Mouse (Mus musculus): ENCODE data around the gene Cyp27a1. TPM values are rescaled to one million over a fixed set of nuclear protein-coding genes. Genes with fewer than 3 reads are reported as not detected.

Cyp27a1 gene
- total and polyA plus RNA-seq, 2 experiments = 259 to 607 TPM

DNA sequence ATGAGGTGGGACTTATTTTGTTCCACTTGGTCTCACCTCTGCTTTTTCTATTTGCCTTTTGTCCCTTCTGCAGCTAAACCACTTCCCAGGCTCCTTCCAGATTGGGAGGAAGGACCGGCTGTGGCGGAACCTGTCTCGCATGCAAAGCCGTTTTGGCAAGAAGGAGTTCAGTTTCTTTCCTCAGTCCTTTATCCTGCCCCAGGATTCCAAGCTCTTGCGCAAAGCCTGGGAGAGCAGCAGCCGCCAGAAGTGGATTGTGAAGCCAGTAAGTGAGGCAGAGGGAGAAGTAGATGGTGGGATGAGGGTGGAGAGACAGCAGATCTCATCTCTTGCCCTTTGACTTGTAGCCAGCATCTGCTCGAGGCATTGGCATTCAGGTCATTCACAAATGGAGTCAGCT, 26.2 kb upstream of the Cyp27a1 start:
- Histone ChIP-seq H3K9ac (ENCODE audit: low read depth, low read length) (no peak overlapping the region), H3K36me3 (ENCODE audit: control insufficient read depth, insufficient read depth, low read length) (peaks cover 54% of the 10 kb centered on the region), H3K79me2 (ENCODE audit: control insufficient read depth, insufficient read depth, low read length) (no peaks in the 10 kb centered on the region), H3K4me1 (ENCODE audit: control insufficient read depth, insufficient read depth, low read length) (no peaks in the 10 kb centered on the region), H3K27ac (replicated peaks; ENCODE audit: insufficient read depth, low read depth, low read length) (no peak overlapping the region), H3K27me3 (ENCODE audit: control insufficient read depth, insufficient read depth, low read length) (no peaks in the 10 kb centered on the region), H3K4me3 (ENCODE audit: insufficient read depth, low read depth, low read length) (no peak overlapping the region)
- DNase-seq (ENCODE audit: extremely low read depth, low read depth, low spot score) = no peak
- TF ChIP-seq CTCF (IDR thresholded peaks at IDR 0.05; ENCODE audit: low read depth, low read length) (no peak), POLR2A (IDR thresholded peaks at IDR 0.05; ENCODE audit: extremely low read depth, insufficient read depth, low read length) (no peak)
- WGBS = 91% methylated on average over 7 of the region's 7 CpGs

DNA sequence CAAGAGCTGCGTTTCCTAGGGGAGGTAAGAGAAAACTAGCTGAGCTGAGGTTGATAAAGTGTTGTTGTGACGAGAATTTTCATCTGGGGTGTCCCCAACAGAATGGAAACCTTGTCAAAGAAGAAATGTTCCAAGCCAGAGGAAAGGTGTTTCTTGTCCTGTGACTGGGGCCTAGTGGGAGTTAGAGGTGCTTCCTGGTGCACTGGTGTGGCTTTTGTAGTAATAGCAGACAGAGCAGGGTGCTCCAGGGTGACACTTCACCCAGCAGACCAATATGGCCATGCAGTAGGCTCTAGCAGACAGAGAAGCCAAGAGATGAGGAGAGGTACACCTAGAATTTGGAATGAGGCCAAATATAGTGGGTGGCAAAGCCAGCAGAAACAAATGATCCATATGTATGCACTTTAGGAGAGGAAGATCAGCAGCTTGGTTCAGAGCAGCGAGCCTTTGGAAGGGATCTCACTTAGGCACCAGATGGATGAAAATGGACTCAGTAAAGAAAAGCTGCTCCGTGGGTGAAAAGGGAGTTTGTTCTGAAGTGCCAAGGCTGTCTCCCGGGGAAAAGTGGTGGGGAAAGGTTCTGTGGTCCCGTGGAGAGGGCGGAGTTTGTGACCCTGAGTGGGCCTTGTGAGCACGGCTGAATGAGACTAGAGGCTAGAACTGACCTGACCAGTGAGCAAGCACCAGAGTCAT, 19.3 kb upstream of the Cyp27a1 start:
- Histone ChIP-seq H3K79me2 (ENCODE audit: control insufficient read depth, insufficient read depth, low read length) (no peaks in the 10 kb centered on the region), H3K27ac (replicated peaks; ENCODE audit: insufficient read depth, low read depth, low read length) (no peak overlapping the region), H3K27me3 (ENCODE audit: control insufficient read depth, insufficient read depth, low read length) (no peaks in the 10 kb centered on the region), H3K9ac (ENCODE audit: low read depth, low read length) (no peak overlapping the region), H3K4me3 (ENCODE audit: insufficient read depth, low read depth, low read length) (no peak overlapping the region), H3K36me3 (ENCODE audit: control insufficient read depth, insufficient read depth, low read length) (peaks cover 24% of the 10 kb centered on the region), H3K4me1 (ENCODE audit: control insufficient read depth, insufficient read depth, low read length) (peaks cover 17% of the 10 kb centered on the region)
- no peak for TF ChIP-seq POLR2A (IDR thresholded peaks at IDR 0.05; ENCODE audit: extremely low read depth, insufficient read depth, low read length)
- no peak for TF ChIP-seq CTCF (IDR thresholded peaks at IDR 0.05; ENCODE audit: low read depth, low read length)
- 88% methylated on average over 8 of the region's 8 CpGs for WGBS
- no peak for DNase-seq (ENCODE audit: extremely low read depth, low read depth, low spot score)

DNA sequence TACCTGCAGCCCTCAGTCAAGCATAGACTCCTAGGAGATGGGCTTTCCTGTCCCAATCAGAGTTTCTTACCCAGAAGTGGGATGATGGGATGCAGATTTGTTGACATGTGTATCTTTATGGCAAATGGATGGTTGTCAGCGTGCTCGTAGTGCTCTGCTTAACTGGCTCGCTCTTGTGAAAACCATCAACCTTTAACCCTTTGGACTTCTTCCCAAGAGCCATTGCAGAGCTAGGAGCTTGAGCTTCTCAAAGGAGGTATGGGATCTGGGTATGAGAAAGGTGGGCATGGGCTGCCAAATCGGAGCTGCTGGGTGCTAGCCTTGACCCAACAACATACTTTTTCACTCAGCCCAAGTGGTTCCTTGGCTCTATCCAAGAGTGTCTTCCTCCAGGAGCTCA, 17.5 kb upstream of the Cyp27a1 start:
- Histone ChIP-seq H3K27me3 (ENCODE audit: control insufficient read depth, insufficient read depth, low read length) (no peaks in the 10 kb centered on the region), H3K9ac (ENCODE audit: low read depth, low read length) (no peak overlapping the region), H3K36me3 (ENCODE audit: control insufficient read depth, insufficient read depth, low read length) (peaks cover 9% of the 10 kb centered on the region), H3K4me3 (ENCODE audit: insufficient read depth, low read depth, low read length) (no peak overlapping the region), H3K4me1 (ENCODE audit: control insufficient read depth, insufficient read depth, low read length) (peaks cover 19% of the 10 kb centered on the region), H3K79me2 (ENCODE audit: control insufficient read depth, insufficient read depth, low read length) (no peaks in the 10 kb centered on the region), H3K27ac (replicated peaks; ENCODE audit: insufficient read depth, low read depth, low read length) (no peak overlapping the region)
- TF ChIP-seq POLR2A (IDR thresholded peaks at IDR 0.05; ENCODE audit: extremely low read depth, insufficient read depth, low read length) (no peak), CTCF (IDR thresholded peaks at IDR 0.05; ENCODE audit: low read depth, low read length) (no peak)
- 49% methylated on average over 4 of the region's 4 CpGs for WGBS
- peak; percentile 40 for DNase-seq (ENCODE audit: extremely low read depth, low read depth, low spot score)

DNA sequence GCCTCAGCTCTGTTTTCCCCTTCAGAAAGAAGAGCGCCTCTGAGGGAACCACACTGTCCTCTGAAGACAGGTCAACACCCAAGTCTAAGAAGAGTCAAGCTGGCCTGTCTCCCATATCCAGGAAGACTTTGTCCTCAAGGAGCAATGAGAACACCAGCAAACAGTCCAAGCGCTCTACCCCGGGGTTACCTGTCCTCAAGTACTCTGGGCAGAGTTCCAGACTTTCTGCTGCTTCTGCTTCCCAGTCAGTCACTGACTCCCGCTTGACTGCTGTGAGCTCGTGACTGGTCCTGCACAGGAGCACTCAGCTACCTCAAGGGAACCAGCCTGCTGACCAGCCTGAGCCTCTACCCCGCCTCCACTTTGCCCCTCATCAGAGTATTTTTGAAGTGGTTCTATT, 16.0 kb upstream of the Cyp27a1 start:
- no peaks in the 10 kb centered on the region for H3K27me3 ChIP-seq (ENCODE audit: control insufficient read depth, insufficient read depth, low read length)
- WGBS = 41% methylated on average over 6 of the region's 6 CpGs
- H3K36me3 ChIP-seq (ENCODE audit: control insufficient read depth, insufficient read depth, low read length) = peaks cover 5% of the 10 kb centered on the region; the same call in 1 of the 2 replicates
- H3K79me2 ChIP-seq (ENCODE audit: control insufficient read depth, insufficient read depth, low read length) = no peaks in the 10 kb centered on the region
- peak overlapping the region; percentile 38 for H3K27ac ChIP-seq (replicated peaks; ENCODE audit: insufficient read depth, low read depth, low read length)
- no peak for TF ChIP-seq POLR2A (IDR thresholded peaks at IDR 0.05; ENCODE audit: extremely low read depth, insufficient read depth, low read length)
- no peak for TF ChIP-seq CTCF (IDR thresholded peaks at IDR 0.05; ENCODE audit: low read depth, low read length)
- H3K4me3 ChIP-seq (ENCODE audit: insufficient read depth, low read depth, low read length) = no peak overlapping the region
- DNase-seq (ENCODE audit: extremely low read depth, low read depth, low spot score) = peak; percentile 92
- H3K4me1 ChIP-seq (ENCODE audit: control insufficient read depth, insufficient read depth, low read length) = peaks cover 19% of the 10 kb centered on the region
- no peak overlapping the region for H3K9ac ChIP-seq (ENCODE audit: low read depth, low read length)

DNA sequence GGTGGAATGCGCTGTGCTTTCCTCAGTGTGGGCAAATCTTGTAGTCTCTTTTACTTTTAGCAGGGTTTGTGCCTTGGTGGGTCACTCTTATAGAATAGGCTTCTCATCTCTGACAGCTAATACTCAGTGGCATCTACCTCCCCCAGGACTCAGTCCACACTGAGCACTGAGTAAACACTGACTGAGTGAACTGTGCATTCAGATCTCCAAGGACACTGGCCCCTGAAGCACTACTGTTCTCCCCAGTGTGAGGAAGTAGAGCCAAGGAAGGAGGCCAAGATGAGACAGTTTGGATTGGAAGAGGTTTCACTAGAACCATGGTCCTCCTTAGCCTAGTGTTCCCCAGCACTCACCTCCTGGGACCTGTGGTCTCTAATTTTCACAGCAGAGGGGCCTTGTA, 15.0 kb upstream of the Cyp27a1 start:
- Histone ChIP-seq H3K79me2 (ENCODE audit: control insufficient read depth, insufficient read depth, low read length) (no peaks in the 10 kb centered on the region), H3K27me3 (ENCODE audit: control insufficient read depth, insufficient read depth, low read length) (no peaks in the 10 kb centered on the region), H3K27ac (replicated peaks; ENCODE audit: insufficient read depth, low read depth, low read length) (peak overlapping the region; percentile 94), H3K4me1 (ENCODE audit: control insufficient read depth, insufficient read depth, low read length) (peaks cover 19% of the 10 kb centered on the region), H3K4me3 (ENCODE audit: insufficient read depth, low read depth, low read length) (no peak overlapping the region), H3K36me3 (ENCODE audit: control insufficient read depth, insufficient read depth, low read length) (peaks cover 4% of the 10 kb centered on the region; the same call in 1 of the 2 replicates), H3K9ac (ENCODE audit: low read depth, low read length) (no peak overlapping the region)
- TF ChIP-seq POLR2A (IDR thresholded peaks at IDR 0.05; ENCODE audit: extremely low read depth, insufficient read depth, low read length) (no peak), CTCF (IDR thresholded peaks at IDR 0.05; ENCODE audit: low read depth, low read length) (no peak)
- 100% methylated on average over 1 of the region's 1 CpGs for WGBS
- DNase-seq (ENCODE audit: extremely low read depth, low read depth, low spot score) = no peak

DNA sequence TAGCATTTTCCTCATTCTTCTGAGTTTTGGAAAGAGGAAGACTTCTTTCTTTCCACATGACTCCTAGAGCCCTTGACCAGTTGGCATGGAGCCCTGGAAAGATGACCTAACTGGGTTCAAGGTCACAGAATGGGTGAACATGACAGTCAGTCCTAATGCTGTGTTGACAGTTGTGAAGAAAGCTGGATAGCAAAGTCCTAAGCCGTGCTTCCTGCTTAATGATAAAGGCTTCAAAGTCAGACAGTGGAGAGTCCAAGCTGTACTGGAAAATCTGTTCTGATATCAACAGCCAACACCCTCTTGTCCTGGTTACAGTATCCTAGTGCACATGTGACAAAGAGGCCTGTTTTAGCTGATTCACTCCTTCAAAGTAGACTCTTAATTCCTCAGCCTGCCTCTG, 14.6 kb upstream of the Cyp27a1 start:
- DNase-seq (ENCODE audit: extremely low read depth, low read depth, low spot score) = peak; percentile 94
- peak overlapping the region; percentile 94 for H3K27ac ChIP-seq (replicated peaks; ENCODE audit: insufficient read depth, low read depth, low read length)
- TF ChIP-seq CTCF (IDR thresholded peaks at IDR 0.05; ENCODE audit: low read depth, low read length) = no peak
- no peak for TF ChIP-seq POLR2A (IDR thresholded peaks at IDR 0.05; ENCODE audit: extremely low read depth, insufficient read depth, low read length)
- peaks cover 4% of the 10 kb centered on the region; the same call in 1 of the 2 replicates for H3K36me3 ChIP-seq (ENCODE audit: control insufficient read depth, insufficient read depth, low read length)
- peaks cover 19% of the 10 kb centered on the region for H3K4me1 ChIP-seq (ENCODE audit: control insufficient read depth, insufficient read depth, low read length)
- no peak overlapping the region for H3K4me3 ChIP-seq (ENCODE audit: insufficient read depth, low read depth, low read length)
- 0 out of 2 replicates have a peak overlapping the region, but pooled peaks have one; percentile 3 for H3K9ac ChIP-seq (ENCODE audit: low read depth, low read length)
- H3K79me2 ChIP-seq (ENCODE audit: control insufficient read depth, insufficient read depth, low read length) = no peaks in the 10 kb centered on the region
- H3K27me3 ChIP-seq (ENCODE audit: control insufficient read depth, insufficient read depth, low read length) = no peaks in the 10 kb centered on the region
- WGBS = 10% methylated on average over 1 of the region's 1 CpGs
